Mouse (Mus musculus): ENCODE results near the gene Usp35.

The Usp35 gene

GRCm38 (mm10) chr7:97313364-97313995 lies 18.3 kb downstream of the Usp35 start:
- DNase-seq (ENCODE audit: low read depth), result no peak

GRCm38 (mm10) chr7:97312856-97313255 lies 19.0 kb downstream of the Usp35 start:
- no peak for DNase-seq (ENCODE audit: low read depth)

DNA sequence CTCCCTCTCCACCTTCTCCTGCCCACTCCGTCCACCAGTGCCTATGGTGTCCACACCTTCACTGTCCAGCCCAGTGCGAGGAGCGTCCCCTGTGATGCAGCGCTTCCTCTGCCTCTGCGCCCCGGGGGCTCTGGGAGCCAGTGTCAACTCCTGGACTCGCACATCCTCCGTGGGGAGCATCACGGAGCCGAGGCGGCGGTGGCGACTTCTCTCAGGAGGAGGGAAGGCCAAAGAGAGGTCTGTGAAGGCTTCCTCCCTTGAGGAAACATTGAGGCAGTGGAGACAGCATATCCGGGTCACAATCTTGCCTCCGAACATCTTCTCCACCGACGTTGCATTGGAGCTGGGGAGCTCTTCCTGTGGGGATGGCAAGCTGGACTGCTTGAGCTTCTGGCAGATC lies 19.6 kb downstream of the Usp35 start:
- no peak for DNase-seq (ENCODE audit: low read depth)

- DNase-seq (ENCODE audit: low read depth), result no peak
These were observed 20.2 kb downstream of the Usp35 start for GRCm38 (mm10) chr7:97311620-97312019.

- DNase-seq (ENCODE audit: low read depth), result no peak
These were observed 21.5 kb downstream of the Usp35 start for GRCm38 (mm10) chr7:97310341-97310635.

- DNase-seq (ENCODE audit: low read depth), result no peak
These were observed 22.1 kb downstream of the Usp35 start for GRCm38 (mm10) chr7:97309461-97310340.

DNA sequence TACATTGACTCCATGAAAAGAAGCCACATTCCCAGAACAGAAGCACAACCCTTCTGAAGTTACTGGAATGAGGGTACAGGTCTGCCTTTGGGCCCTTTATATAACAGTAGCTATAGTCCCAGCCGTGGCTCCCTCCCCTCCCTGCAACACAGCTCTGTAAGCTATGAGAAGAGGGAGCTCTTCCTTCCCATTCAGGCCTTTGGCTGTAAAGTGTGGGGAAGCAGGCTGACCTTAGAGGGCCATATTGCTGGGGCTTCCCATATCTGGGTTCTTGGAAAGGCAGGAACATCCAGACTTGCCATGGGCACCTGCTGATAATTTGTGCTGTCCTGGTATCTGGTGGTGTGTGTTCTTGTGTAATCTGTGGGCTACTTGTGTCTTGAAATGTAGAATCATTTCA lies 24.3 kb downstream of the Usp35 start:
- no peak for DNase-seq (ENCODE audit: low read depth)

- DNase-seq (ENCODE audit: low read depth), result no peak
These were observed 25.0 kb downstream of the Usp35 start for GRCm38 (mm10) chr7:97306813-97307212.

DNA sequence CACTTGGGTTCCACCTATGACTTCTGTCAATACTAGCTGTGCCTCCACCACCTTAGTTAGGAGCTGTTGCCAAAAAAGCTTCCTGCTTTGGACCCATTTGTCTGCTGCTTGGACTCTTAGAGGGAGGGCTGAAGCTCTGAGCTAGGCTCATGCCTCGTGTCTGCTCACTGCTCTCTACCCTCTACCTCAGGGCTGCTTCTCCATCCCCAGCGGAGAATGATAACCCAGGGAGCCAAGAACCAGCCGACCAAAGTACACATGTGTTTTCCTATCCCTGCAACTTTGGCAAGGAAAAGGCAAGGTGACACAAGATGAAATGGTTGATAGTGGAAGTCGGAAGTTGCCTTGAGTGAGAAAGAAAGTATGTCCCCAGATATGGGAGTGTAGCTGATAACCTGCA lies 26.6 kb downstream of the Usp35 start:
- no peak for DNase-seq (ENCODE audit: low read depth)

DNA sequence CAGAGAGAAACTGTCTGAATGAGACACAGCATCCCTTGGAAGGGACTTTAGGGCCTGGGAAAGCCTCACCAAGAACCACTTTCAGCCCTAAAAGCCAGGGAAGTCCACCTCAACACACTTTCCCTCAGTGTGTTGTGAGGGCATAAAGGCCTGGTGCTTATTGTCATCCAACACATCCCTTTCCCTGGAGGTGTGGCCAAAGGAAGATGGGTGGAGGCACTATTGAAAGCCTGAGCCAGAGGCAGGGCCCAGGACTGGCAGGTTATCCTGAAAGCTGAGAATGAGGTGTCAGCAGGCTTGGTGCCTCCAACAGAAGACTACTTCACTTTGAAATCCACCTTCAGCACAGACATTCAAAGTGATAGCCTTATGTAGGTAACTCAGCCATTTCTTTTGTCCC lies 27.3 kb downstream of the Usp35 start:
- DNase-seq (ENCODE audit: low read depth), result no peak

- DNase-seq (ENCODE audit: low read depth), result no peak
These were observed 28.2 kb downstream of the Usp35 start for GRCm38 (mm10) chr7:97303614-97304013.

- DNase-seq (ENCODE audit: low read depth), result no peak
These were observed 28.9 kb downstream of the Usp35 start for GRCm38 (mm10) chr7:97302876-97303275.

DNA sequence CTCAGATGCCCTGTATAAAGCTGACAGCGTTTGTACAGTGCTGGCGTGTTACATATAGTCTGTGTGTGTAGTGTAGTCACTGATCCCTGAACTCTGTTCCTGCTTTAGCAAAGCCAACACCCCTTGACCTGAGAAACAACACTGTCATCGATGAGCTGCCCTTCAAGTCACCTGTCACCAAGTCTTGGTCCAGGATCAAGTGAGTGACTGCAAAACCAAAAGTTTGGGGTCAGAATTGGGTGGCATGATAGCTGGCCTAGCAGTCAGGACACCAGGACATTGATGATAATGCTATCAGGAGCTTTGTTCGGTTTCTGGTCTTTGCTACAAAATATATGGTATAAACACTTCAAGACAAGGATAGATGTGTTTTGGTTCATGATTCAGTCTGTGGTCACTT lies 29.6 kb downstream of the Usp35 start:
- no peak for DNase-seq (ENCODE audit: low read depth)

DNA sequence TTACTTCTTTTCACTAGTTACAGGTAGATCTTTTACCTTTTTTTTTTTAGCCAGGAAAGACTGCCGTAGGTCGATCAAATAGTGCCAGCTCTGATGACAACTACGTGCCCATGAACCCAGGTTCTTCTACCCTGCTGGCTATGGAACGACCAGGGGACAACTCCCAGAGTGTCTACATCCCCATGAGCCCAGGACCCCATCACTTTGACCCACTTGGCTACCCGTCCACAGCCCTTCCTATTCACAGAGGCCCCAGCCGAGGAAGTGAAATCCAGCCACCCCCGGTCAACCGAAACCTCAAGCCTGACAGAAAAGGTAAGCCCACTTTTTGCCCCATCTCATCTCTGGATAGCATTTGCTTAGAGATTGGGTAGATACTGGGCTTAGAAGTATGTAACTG lies 30.5 kb downstream of the Usp35 start:
- no peak for DNase-seq (ENCODE audit: low read depth)

GRCm38 (mm10) chr7:97300914-97301313 lies 30.9 kb downstream of the Usp35 start:
- no peak for DNase-seq (ENCODE audit: low read depth)

- no peak for DNase-seq (ENCODE audit: low read depth)
These were observed 32.9 kb downstream of the Usp35 start for GRCm38 (mm10) chr7:97298943-97299342.

DNA sequence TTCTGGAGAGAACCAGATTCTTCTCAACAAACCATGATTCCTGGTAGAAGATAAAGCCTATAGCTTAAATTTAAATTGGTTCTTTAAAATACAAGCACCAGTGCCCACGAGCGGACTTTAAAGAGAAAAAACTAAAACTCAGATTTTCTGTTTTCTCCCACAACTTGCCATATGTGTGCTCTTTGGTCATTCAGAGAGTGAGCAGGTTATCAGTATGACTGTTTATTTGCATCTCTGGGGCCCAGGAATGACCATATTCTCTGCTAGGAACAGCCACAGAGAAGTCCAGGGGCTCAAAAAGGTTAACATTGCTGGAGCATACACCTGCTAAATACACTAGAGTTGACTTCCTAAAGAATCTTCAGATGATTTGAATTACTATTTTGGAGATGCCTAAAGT lies 33.5 kb downstream of the Usp35 start:
- no peak for DNase-seq (ENCODE audit: low read depth)

- peak; percentile 69 for DNase-seq (ENCODE audit: low read depth)
These were observed 34.4 kb downstream of the Usp35 start for GRCm38 (mm10) chr7:97297466-97297865.

DNA sequence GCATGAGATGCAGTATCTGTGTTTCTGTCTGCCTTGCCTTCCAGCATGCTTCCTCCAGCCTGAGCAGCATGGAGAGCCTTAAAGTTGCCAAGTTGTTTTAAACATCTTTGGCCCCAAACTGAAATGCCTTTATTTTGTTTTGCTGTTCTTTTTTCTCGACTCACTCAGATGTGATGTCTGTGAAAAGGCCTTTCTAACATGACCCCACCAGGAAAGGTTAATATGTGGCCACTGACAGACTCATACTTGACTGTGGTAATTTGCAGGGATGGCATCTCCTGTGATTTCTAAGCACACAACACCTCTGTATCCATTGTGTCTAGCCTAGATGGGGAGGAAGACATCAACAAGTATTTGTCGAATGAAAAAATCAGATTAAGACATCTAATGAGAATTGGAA lies 34.8 kb downstream of the Usp35 start:
- no peak for DNase-seq (ENCODE audit: low read depth)

DNA sequence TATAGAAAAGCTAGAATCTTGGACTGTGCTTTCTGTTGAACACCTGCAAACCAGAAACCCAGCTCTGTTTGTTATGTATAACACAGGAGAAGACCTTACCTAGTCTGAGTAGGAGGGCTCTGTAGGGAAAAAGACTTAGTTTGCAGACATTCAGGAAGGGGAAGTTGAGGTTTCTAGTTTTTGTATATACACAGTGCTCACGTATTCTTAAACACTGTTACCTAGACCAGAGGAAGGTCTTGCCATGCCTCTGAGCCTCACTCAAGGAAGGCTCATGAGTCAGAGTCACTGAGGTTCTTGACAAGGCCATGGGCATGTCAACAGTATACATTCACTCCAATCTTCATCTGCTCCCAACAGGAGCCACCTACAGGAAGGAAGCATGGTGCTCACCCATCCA lies 60.8 kb downstream of the Usp35 start:
- DNase-seq (ENCODE audit: low read depth), result no peak

DNA sequence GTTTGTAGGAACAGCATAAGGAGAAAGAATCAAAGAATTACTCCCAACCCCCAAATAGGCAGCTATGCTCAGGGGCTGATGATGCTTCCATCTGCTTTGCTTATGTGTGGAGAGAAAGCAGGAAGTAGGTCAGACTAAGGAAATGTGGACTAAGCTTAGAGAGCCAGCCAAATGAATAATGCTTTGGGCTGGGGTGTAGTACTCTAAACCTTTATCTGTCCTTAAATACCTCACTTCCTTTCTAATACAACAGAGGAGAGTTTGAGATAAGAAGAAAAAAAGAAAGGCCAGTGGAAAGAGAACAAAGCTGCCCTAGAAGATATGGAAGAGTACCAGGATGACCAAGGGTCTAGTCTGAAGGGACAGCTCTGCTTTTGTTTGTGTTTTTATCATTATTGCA lies 61.5 kb downstream of the Usp35 start:
- DNase-seq (ENCODE audit: low read depth), result no peak

GRCm38 (mm10) chr7:97262541-97262940 lies 69.3 kb downstream of the Usp35 start:
- no peak for DNase-seq (ENCODE audit: low read depth)
